Mouse (Mus musculus): ENCODE measurements around the gene Pgd.

The Pgd gene

GRCm38 (mm10) chr4:149166957-149167611 is 513 bp upstream of the Pgd start:
- peak; percentile 65 for DNase-seq

- DNase-seq = no peak
These were observed 2.4 kb downstream of the Pgd start for GRCm38 (mm10) chr4:149164150-149164549.

DNA sequence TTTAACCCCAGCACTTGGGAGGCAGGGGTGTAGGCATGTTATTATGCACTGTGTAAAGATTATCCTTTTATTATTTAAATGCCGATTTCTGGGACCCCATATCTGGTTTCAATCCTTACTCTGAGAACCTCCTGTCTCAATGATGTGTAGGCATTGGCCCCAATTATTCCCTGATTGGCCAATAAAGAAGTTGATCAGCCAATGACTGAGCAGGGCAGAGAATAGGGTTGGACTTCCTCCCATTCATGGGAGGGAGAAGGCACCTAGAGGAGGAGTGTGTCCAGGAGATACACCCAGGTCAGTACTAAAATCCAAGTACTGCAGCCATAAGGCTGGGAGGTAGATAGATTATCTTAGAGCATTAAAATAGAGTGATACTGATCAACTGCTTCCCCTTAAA is 3.4 kb downstream of the Pgd start:
- no peak for DNase-seq

DNA sequence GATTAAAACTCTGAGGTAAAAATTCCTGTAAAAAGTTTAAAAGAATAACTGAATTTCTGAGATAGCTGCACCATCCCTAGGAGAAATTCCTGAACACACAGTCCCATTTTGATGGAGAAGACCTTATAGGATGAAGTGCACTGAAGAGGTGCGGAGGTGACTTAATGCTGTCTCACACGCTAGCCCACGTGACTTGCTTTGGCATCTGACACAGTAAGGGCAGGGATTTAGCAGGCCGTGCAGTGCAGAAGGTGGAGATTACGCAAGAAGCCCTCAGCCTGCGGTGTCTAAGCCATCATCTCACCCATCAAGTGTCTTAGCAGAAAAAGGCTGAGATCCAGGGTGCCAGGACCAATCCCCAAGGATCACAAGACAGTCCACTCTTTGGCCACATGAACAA is 5.4 kb downstream of the Pgd start:
- DNase-seq = no peak

- DNase-seq = no peak
These were observed 6.7 kb downstream of the Pgd start for GRCm38 (mm10) chr4:149159891-149160290.

- DNase-seq = no peak
These were observed 7.4 kb downstream of the Pgd start for GRCm38 (mm10) chr4:149159203-149159602.

GRCm38 (mm10) chr4:149157415-149157973 is 9.1 kb downstream of the Pgd start:
- no peak for DNase-seq

DNA sequence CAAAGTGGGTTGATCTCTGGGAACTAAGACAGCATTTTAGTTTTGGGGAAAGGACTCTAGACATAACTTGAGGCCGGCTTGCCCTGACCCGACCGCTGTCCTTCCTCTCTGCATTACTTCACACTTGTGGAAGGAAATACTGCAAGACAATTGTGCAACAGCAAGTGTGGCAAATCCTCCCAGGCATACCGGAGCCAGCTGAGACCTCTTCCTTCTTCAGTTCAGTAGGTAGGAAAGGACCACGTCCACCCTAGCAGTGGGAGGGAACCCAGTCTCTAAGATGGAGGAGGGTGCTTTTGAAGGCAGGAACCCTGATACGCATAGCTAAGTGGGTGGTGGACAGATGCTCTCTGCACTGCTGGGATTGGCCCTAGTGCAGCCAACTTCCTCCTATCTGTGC is 10.9 kb downstream of the Pgd start:
- DNase-seq = no peak

DNA sequence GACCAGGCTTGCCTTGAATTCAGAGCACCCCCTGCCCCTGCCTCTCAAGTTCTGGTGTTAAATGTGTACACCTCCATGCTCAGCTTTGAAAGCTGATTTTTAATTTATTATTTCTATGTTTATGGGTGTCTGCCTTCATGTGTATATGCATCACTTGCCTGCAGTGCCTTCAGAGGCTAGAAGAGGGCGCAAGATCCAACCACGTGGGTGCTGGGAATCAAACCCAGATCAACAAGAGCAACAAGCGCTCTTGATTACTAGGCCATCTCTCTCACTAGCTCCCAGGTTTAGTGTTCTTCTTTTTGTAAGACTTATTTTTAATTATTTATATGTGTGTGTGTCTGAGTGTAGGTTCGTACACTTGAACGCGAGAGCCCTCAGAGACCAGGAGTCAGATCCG is 11.7 kb downstream of the Pgd start:
- DNase-seq = no peak

DNA sequence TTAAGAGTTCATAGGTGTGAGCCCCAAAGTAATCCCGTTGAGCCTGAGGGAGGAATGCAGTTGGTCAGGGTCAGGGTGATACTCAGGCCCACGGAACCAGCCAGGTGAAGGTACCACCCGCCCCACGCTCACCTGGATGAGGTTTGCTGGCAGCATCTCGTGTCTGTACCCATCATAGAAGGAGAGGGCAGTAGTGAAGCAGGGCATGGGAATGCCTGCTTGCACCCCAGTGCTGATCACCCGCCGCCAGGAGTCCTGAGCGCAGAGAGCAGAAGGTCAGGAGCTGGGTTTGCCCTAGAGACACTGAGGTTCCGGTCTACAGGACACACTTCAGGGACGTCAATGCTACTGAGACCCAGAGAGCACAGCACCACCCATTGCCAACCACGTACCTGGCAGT is 15.8 kb downstream of the Pgd start:
- DNase-seq = no peak

GRCm38 (mm10) chr4:149150256-149150655 is 16.3 kb downstream of the Pgd start:
- DNase-seq = no peak

- no peak for DNase-seq
These were observed 17.0 kb downstream of the Pgd start for GRCm38 (mm10) chr4:149149611-149150010.

DNA sequence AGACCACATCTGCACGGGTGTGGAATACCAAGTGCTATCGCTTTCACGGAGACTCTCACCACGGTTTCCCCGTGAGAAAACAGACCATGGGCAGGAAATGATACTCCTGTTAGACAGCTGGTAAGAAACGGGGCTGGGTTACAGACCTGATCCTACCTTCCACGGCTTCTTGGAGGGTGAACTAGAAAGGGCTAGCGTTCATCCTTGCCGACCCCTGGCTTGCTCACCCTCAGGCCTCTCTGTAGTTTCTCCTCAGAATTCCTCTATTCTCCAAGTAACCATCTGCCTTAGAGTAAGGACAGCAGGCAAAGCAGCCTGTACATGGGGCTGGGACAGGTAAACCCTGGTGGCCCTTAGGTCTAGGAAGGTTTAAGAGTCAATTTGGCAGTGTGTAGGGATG is 17.4 kb downstream of the Pgd start:
- no peak for DNase-seq

- no peak for DNase-seq
These were observed 18.5 kb downstream of the Pgd start for GRCm38 (mm10) chr4:149148084-149148483.

GRCm38 (mm10) chr4:149147528-149147927 is 19.0 kb downstream of the Pgd start:
- no peak for DNase-seq

DNA sequence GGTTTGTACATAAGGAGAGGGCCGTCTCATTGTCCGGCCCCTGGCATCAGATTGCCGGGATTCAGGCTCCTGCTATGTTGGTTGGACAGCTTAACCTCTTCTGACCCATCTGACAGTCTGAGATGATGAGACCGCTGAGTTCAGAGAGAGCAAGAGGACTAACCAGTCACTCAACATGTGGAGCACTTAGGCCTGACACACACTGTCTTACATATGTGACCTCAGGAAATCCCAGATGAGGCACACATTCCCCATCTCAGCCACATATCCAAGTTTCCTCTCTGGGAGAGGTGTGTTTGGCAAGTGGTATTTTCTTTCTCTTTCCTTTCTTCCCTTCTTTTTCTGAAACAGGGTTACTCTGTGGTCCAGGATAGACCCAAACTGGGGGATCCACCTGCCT is 21.4 kb downstream of the Pgd start:
- no peak for DNase-seq

DNA sequence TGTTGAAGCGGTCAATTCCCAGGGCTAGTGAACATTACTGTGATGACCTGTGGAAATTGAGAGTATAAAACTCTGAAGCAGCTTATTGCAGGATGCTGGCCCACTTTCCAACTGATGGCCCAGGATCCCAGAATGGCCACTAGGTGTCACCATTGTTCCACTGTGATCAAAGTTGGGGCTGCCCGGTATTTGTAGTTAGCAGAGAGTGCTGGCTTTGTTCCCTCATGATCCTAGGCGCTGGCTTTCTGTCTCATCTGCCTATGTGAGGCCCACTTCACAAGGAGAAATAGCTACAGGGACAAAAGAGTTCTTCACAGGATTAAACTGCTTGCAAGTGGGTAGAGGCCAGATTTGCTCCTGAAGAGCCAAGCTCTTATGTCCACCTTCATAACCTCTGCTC is 22.1 kb downstream of the Pgd start:
- peak; percentile 79 for DNase-seq

GRCm38 (mm10) chr4:149143594-149143993 is 23.0 kb downstream of the Pgd start:
- no peak for DNase-seq

DNA sequence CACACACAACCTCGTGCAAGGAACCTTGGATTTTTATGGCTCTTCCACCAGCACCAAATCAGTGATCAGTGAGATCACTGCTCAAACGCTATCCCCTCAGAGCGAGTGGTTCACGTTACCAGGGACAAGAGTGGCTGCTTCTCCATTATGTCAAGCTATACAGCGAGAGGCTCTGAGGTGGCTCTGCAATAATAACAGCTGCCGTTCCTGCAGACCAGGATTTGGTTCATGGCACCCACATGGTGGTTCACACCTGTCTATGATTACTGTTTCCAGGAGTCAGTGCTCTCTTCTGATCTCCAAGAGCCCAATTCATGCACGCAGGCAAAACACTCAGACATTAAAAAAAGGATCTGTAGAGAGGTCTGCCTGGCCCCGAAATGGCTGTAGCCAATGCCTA is 28.1 kb downstream of the Pgd start:
- DNase-seq = no peak

DNA sequence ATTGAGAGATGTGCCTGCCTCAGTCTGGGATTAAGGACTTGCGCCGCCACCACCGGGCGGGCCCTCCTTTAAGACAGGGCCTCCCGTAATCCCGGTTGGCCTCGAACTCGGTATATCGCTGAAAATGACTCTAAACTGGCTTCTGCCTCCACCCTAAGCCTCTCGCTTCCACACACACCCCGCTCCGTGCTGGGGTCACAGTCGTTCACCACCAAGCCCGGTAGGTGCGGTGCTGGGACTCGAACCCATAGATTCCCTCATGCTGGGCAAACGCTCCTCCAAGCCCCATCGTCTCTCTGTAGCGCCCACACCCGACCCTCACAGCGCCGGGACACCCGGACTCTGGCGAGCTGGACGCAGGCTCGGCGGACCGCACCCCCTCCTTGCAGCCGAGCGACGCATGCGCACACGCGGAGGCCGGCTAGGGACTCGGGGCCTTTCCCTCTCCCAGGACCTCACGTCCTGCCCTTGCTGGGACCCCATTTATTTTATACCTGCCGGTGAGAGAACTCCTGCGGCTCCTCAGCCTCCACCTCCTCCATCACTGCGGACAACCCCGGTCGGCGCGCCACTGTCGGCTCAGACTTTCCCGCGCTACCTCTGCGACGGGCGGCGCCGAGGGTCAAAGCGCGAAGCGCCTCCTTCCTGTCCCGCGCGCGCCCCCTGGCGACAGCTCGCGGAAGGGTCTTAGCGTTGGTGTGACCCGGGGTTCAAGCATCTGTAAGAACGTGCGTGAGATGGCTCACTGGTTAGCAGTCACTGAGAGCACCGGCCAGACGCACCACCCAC is 29.4 kb downstream of the Pgd start, which contains the start of gene Cenps:
Gene Cenps (minus strand): TSS at position 648 of the 789 bp plus-strand sequence.
- DNase-seq = peak; percentile 93

GRCm38 (mm10) chr4:149136116-149136850 is 30.3 kb downstream of the Pgd start:
- DNase-seq = no peak

- DNase-seq = no peak
These were observed 33.2 kb downstream of the Pgd start for GRCm38 (mm10) chr4:149133395-149133794.

- DNase-seq = no peak
These were observed 34.6 kb downstream of the Pgd start for GRCm38 (mm10) chr4:149131789-149132565.

All from thymus, postnatal 14 days (tissue).